Mouse (Mus musculus) thymus, adult 2 months (tissue): ENCODE data around the gene Gstm4.

ENCODE experiments used
- CTCF ChIP-seq: fragments of 200-500 bp; IDR thresholded peaks from 2 replicates; pipeline ENCODE4 v1.5.1; 2012; ENCODE audit warnings: mild to moderate bottlenecking, control low read depth, low read length, moderate library complexity, borderline replicate concordance; ENCODE audit not compliant: control insufficient read depth, poor library complexity, insufficient read depth; ENCODE audit errors: extremely low read depth
- POLR2A ChIP-seq: fragments of 200-500 bp; IDR thresholded peaks from 2 replicates; pipeline ENCODE4 v1.6.1; 2012; ENCODE audit warnings: mild to moderate bottlenecking, low read length, control low read depth, moderate library complexity; ENCODE audit not compliant: control insufficient read depth, poor library complexity, insufficient read depth; ENCODE audit errors: extremely low read depth

GRCm38 (mm10) chr3:108085721-108086469 lies 41.2 kb upstream of the Gstm4 start:
- TF ChIP-seq POLR2A (no peak), CTCF (no peak)
